Mouse (Mus musculus): ENCODE measurements around the gene Hoxa13. TPM values are rescaled to one million over a fixed set of nuclear protein-coding genes. Genes with fewer than 3 reads are reported as not detected.

The Hoxa13 gene
- polyA plus RNA-seq, 1 experiment from 2014 or later: not detected

DNA sequence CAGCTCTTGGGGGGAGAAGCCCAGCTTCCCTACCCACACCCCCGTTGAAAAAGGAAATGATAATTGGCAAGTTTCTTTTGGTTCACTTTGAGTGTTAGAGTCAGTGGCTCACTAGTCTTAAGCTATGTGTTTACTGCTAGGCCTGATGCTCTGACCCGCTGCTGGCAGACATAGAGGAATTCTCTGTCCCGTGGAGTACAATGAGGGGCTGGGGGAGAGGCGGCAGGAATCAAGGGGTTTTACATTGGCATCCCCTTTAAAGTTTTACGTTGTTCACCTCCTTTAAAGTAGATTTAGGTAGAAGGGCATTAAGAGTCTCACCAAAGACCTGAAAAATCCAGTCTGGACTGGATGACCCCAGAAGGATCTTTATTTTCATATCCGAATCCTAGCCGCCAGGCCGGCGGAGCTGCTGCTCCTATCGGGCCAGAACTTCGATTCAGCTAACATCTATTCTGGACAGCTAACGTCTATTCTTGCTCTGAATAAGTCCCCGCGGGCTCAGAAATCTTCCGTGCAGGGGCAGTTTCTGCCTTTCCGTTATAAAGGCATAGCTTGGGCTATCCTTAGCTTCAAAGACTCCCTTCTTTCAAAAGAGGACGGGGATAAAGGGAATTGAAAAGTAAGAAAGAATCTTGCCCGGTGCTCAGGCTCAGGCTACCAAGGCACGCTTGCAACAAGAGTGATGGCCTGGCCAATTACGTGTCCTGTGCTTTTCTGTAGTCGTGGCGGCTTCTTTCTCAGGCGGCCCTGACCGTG, 8.5 kb downstream of the Hoxa13 start:
- no peak for DNase-seq (ENCODE audit: low spot score)

DNA sequence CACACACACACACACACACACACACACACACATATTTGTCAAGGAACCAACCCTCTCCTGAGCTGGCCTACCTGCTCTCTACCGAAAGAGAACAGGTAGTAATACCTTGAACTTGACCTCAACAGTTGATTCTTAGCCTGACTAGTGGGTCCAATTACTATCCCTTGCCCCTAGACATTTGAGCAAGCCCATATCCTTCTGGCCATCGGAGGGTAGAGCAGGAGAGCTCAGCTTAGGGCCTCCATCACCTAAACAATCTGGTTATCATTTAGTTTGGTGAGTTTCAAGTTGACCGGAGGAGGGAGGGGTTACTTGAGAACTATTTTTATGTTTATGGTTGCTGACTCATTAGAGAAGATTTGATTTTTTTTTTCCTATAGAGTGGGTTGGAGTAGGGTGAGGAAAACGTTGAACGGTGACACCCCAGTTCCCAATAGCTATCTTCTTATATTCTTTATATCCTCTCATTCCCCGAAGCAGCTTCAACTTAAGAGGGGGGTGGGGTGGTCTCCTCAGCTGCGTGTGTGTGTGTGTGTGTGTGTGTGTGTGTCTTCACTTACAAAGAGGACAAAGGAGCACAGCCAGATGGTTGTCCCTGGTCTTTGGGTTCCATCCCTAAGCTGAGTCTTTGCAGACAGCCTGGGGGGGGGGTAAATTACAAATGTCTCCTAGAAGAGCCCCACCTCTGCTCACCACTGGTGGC, 9.4 kb downstream of the Hoxa13 start:
- no peak for DNase-seq (ENCODE audit: low spot score)

DNA sequence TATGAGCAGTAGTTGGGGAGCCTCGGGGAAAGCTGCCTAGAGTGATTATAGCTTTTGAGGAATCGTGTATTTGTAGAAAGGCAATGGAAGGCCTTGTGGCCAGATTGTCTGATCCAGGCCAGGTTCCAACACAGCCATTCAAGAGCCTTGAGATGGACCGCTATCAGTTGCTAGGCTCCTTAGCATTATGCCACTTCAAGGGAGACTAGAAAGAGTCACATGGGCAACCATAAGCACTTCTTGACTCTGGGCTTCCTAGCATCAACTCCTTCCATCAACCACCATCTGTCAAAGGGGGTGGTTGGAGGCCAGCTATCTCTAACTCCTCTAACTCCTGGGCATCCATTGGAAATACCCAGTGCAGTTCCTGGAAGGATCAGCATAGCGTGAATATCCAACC, 10.9 kb downstream of the Hoxa13 start:
- DNase-seq (ENCODE audit: low spot score): no peak

DNA sequence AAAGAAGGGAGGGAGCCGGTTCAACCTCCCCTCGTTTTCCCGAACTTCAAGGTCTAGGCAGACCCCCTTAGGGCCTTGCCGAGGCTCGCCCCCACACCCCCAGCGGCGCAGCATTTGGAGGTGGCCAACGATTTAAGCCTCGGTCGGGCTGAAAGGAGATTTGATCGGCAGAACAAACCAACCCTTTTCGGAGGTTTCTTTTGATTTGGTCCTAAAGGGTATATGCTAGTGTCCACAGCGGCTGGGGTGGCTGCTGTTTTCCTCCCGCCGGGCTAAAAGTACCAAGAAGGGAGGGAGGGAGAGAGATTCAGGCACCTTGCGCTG, 11.3 kb downstream of the Hoxa13 start:
- no peak for DNase-seq (ENCODE audit: low spot score)

DNA sequence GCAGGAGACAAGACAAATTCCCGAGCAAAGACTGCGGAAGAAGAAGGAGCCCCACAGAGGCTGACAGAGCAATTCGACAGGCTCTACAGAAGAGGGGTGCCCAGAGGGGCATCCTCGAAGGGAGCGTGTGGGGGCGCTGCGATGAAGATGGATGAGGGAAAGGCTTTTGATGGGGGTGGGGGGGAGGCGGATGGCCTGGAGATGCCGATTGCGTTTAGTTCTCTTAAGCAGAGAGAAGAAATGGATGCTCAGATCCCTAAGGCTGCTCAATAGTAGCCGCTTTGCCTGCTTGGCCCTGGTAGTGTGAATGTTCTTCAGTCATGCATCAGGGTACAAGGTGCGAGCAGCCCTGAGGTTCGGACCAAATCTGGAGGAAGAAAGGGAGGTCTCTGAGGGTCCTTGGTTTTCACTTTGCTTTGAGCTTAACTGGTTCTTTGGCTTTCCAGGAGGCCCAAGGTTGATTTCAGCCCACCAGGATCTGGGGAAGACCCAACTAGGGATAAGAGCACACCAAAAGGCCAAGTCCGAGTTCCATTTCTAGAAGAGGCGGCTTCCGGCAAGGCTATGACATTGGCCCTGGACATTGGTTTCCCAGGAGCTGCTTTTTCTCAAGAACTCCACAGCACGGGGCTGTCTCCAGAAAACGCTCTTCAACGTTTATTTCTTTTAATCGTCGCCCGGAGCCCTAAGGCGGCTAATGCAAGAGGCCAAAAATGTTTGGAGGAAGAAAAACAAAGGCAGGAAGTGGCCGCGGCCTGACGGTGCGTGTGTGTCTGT, 11.9 kb downstream of the Hoxa13 start:
- DNase-seq (ENCODE audit: low spot score): no peak

DNA sequence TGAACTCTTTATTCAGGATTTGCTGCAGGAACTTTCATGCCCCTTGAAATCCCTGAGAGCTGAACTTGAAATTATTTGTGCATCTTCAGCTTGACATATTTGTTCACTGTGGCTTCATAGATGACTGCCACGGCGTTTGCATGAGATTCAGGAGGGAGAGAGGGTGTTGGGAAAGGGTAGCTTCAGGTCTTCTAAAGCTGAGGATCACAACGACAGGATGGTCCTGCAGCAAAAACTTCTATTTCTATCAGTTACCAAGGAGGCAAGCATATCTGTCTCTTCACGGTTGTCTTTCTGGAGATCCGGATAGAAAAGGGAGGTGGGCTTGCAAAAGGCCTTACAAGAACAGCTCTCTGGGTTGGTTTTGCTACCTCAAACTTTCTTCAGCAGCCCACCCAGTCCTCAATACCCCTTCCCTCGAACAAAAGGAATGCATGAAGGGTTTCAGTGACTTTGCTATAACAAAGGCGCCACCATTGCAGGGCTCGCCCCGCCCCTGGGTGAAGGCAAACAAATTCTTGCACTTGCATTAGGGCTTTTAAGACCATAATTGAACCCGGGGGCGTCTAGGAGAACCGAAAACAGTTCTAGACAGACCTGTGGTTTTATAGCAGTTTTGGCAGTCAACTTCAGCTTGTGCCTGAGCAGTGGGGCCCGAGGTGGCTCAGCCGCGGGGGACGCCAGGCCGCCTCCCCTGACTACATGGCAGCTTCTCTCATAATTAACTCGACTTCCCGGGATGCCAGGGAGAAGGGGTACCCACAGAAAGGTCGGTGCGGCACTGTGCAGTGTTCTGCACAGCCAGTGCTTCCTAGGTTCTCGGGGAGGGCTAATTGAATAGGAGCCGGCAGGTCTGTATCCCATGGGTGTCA, 12.7 kb downstream of the Hoxa13 start:
- no peak for DNase-seq (ENCODE audit: low spot score)

DNA sequence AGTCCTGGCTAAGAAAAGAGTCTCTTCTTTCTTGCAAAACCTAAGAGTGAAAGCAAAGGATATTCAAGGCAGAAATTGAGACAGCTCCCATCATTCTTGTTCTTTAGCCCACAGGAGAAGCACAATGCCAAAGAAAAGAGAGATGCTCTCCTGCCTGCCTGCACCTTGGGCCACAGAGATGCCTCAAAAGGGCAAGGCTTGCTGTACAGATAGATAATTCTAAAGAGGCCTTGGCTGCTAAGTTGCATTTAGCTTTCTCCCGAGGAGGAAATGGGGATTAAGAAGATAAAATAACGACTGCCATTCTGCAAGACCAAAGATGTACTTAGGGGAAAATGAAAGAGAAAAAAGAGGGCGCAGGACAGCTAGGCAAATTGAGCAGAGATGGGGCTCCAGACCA, 13.8 kb downstream of the Hoxa13 start:
- DNase-seq (ENCODE audit: low spot score): no peak

DNA sequence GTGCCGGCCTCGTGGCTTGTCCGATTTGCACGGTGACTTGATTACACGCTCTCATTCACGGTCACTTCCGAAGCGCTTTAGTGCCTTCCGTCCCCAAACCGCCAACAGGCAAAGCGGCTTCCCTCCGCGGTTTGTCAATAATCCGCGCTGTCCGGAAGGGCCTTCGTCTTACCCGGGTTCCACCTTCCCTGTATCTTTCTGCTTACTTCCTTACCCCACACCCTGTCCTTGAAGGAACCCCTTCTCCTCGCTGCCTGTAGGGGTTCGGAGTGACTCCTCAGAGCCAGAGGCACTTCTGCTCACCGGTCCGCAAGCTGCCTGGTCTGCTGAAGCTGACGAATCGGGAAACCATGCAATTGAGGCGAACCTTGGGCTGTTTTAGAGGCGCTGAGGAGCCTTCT, 14.3 kb downstream of the Hoxa13 start:
- no peak for DNase-seq (ENCODE audit: low spot score)

DNA sequence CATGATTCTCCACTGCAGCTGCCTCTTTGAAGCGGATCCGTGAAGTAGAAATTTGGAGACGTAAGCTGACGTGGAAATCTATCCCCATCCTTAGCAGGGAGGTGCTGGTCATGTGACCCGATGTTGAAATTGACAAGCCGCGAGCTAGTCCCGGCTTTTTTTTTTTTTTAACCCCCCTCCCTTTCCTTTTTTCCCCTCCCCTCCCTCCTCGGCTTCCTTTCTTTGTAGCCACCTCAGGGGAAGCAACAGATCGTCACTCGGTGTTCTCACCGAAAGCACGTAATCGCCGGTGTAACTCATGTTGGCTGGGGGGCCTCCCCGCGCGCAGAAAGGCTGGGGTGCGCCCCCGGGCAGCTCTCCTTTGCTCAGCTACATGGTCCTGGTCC, 14.9 kb downstream of the Hoxa13 start, which contains the start of gene Hoxa11:
TSS of gene Hoxa11 (minus strand) at position 54 of the 386 bp plus-strand sequence.
- no peak for DNase-seq (ENCODE audit: low spot score)

DNA sequence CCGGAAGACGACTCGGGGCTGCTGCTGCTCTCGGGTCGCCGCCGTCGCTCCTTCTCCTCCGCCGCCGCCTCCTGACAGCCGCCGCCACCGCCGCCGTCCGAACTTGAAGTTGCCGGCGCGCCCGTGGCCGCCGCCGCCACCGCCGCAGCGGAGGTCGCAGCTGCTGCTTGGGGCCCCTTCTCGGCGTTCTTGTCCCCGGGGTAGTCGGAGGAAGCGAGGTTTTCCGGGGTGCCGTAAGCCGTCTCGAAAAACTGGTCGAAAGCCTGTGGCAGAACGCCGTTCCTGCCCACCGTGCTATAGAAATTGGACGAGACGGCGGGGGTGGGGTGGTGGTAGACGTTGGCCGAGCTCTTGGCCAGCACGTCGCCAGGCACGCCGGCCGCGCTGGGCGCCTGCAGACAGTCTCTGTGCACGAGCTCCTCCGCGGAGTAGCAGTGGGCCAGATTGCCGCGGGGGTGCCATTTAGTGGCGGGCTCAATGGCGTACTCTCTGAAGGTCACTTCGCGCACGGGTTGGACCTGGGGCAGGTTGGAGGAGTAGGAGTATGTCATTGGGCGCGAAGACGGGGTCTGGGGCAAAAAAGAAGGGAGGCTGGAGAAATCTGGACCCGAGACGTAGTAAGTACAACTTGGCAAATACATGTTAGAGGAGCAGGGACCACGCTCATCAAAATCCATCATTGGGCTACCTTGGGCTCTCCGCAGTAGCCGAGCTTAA, 15.5 kb downstream of the Hoxa13 start:
- DNase-seq (ENCODE audit: low spot score): no peak

DNA sequence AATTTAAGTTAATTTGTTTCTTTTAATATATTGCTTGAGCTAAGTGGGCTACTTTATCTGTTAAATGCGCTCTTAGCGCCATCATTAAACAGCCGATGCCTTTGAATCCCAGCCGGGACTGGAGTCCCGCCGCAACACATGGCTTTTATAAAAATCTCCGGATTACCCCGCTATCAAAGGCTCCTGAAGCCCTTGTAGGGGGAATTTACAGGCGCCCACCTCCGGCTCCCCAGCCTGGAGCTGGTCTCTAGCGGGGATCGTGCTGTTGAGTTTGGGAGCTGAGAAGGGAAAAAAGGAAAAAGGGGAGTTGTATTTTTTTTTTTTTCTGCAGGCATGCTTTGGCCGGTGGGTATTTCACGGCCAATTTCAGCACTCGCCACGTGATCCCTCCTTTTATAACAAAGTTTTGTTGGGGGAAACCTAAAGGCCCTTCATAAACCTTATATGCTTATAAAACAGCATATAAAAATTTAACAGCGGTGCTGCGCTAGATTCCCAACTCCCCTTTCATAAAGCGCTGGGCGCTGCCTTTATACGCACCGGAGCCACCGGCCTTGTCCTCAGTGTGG, 16.1 kb downstream of the Hoxa13 start:
- DNase-seq (ENCODE audit: low spot score): no peak

DNA sequence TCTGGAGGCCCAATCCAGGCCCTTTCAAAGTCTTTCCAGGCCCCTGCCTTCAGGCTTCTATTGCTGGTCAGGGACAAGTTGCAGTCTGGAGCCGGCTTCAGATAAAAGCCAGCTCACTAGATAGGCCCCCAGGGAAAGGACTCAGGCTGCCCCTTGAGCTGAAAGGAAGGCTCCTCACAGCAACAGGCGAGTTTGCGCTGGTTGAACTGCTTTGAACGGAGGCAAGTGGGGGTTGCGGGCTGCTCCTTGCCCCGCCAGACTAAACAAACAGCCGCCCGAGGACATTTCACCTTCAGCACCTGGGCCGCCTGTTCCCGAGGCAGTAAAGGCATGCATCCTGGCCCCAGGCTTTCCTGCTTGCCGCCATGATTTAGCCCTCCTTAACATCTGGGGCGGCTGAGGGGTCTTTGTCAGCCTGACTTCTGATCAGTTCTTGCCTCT, 17.0 kb downstream of the Hoxa13 start:
- DNase-seq (ENCODE audit: low spot score): no peak

DNA sequence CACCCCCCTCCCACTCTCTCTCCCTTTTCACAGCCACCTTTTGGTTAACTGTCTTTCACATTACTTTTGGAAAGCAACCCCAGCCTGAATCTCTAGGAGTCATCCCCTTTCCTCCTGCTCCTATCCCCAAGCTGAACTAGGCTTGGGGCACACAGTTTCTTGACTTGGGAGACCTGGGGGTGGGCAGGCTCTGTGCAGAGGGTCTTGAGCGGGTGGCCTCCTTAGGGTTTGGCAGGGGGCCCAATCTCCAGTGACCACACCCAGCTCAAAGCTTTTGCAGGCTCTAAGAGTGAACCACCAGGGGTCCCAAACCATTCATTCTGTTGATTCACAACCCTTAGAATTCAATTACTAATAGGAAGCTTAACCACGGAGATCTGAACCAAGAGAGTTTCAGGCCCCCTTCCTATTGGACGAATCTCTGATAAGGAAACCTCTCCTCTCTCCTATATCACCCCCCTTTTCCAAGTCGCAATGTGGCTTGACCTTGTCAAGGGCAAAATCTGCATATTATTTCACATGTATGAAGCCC, 17.8 kb downstream of the Hoxa13 start:
- DNase-seq (ENCODE audit: low spot score): no peak

DNA sequence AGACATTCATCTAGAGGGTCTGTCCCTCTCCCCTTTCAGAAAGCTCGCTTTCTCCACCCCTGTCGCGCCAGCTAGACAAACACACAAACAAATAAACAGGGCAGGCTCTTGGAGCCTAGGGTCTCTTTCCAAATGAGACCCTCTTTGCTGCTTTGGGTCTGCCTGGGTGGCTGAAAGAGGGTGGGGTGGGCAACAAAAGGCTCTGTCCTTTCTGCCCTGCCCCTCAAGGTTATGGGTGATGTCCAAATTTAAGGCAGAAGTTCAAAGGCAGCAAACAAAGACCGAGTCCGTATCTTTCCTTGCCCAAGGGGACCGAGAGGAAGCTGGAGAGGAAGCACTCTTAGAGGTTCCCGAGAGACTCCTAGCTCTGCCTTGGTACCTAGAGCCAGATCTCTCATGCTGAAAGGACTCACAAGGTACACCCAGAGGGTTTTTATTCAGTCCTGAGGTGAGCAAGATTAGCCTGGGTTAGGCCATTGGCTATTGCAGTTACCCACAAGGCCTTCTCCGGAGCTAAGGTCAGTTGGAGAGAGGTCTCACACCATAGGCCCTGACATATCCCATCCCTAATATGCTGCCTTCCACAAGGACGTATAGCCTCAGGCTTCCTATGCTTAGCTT, 19.6 kb downstream of the Hoxa13 start:
- DNase-seq (ENCODE audit: low spot score): no peak

DNA sequence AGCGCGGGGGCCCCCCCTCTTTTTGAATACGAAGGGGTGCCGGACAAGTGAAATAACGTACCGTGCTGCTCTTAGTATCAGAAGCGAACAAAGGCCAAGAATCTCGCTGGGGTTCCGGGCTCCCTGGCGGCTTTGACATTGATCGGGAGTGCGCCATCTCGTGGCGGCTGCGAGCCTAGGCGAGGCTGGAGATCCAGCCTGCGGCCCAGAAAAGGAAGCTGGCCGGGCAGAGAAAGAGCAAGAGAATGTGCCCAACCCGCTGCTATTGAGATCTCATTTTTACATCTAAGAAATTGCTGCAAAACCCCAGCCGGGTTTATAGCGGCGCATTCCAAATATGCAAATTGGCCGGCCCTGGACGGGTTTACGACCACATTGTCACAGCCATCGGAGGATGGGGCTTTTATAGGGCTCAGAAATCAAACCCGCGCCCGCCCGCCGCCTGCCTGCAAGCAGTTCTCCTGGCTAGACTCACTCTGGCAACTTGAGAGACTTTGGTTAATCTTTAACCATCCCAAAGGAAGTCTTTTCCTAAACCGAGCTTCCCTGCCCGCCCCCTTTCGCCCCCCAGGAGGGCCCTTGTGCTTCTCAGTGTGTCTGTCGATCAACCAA, 20.2 kb downstream of the Hoxa13 start, which contains the start of gene Hoxa10:
TSS of gene Hoxa10 (minus strand) at position 466 of the 612 bp plus-strand sequence.
- peak; percentile 74 for DNase-seq (ENCODE audit: low spot score)

DNA sequence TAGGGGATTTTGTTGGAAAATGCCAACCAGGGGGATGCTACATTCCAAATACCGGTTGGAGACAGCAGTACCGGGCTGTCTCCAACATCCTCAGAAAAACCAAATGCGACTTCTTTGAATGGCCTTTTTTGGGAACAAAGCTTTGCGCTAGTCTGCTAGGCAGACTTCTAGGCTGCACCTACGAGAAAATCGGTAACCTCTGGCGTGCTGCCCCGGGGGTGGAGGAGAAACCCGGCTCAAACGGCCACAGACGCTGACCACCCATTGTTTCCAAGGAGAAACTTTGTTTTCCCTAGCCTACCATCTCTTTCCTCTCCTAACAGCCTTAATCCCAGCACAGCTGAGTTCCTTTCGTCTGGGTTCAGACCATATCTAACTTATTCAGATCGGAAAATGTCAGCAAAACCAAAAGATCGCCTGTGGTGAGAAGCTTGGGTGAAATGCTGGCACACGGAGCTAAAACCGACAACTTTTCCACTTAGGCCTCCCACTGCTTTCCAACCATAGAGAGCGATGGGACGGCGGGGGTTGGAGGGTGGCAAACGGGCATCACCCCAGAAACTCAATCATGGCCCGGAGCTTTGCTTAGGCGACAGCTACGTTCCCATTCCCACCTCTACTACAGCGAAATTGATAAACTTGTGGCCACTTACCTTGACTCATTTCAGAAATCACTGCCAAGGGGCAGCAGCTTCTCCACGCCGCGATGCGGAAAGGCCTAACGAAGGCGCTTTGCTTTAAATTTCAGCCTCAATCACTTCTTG, 20.9 kb downstream of the Hoxa13 start:
- no peak for DNase-seq (ENCODE audit: low spot score)

DNA sequence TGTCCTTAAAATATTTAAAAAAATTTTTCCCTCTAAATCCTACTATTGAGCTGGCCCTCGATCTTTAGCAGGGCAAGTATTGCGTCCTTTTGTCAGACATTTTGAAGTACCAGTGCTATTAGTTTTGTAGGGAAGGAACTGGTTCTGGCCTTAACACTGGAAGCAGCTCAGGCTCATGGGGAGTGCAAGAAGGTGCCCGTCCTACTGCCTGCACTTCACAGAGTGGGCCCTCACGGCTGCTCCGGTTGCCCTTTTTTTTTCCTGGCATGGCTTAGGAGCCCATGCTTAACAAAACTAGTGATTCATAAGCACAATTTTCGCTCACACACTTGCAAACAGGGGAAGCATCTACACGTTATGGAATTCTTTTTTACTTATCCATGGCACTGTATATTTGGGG, 21.7 kb downstream of the Hoxa13 start:
- no peak for DNase-seq (ENCODE audit: low spot score)

DNA sequence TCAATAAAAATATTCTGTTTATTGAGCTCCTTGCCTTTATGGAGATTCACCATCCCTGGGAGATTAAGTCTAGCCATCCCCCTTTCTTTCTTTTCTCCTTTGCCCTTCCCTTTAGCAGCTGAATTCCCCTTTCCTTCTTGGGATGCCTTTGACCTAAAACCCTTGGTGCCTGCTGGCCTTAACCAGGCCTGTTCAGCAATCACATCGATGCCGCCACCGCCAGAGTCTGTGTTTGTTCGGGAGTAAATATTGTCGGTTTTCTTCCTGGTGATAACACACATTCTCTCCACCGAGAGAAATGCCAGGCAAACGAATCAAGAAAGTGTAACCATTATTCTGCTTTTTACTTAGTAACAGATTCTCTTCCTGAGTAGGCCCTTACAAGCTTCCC, 22.5 kb downstream of the Hoxa13 start:
- no peak for DNase-seq (ENCODE audit: low spot score)
